Mouse (Mus musculus): ENCODE results near the gene Gm26602. TPM values are rescaled to one million over a fixed set of nuclear protein-coding genes. Genes with fewer than 3 reads are reported as not detected.

Gm26602 gene
- polyA plus RNA-seq, 1 experiment = not detected

DNA sequence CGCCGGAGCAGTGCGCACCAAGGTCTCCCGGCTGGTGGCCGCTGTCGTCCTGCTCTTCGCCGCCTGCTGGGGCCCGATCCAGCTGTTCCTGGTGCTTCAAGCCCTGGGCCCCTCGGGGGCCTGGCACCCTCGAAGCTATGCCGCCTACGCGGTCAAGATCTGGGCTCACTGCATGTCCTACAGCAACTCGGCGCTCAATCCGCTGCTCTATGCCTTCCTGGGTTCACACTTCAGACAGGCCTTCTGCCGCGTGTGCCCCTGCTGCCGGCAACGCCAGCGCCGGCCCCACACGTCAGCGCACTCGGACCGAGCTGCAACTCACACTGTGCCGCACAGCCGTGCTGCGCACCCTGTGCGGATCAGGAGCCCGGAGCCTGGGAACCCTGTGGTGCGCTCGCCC is 10.9 kb downstream of the Gm26602 start:
- TF ChIP-seq FLI1 (IDR thresholded peaks at IDR 0.05; ENCODE audit: low read length) (no peak), GATA1 (IDR thresholded peaks at IDR 0.05; ENCODE audit: borderline replicate concordance, low read length) (no peak)
- H3K36me3 ChIP-seq (replicated peaks; ENCODE audit: low read length) = peaks cover 19% of the 10 kb centered on the region
- H3K4me1 ChIP-seq = peaks cover 90% of the 10 kb centered on the region
- H3K9me3 ChIP-seq = 0 out of 2 replicates have a peak, but pooled peaks cover 6% of the 10 kb centered on the region
- H3K27me3 ChIP-seq (replicated peaks) = peaks cover 19% of the 10 kb centered on the region
- peak overlapping the region; percentile 35 for H3K4me3 ChIP-seq (replicated peaks)

- Histone ChIP-seq H3K36me3 (replicated peaks; ENCODE audit: low read length) (peaks cover 26% of the 10 kb centered on the region), H3K4me3 (replicated peaks) (peak overlapping the region; percentile 95), H3K4me1 (peaks cover 73% of the 10 kb centered on the region), H3K27me3 (replicated peaks) (peaks cover 15% of the 10 kb centered on the region), H3K9me3 (0 out of 2 replicates have a peak, but pooled peaks cover 6% of the 10 kb centered on the region)
- TF ChIP-seq FLI1 (IDR thresholded peaks at IDR 0.05; ENCODE audit: low read length) (no peak), GATA1 (IDR thresholded peaks at IDR 0.05; ENCODE audit: borderline replicate concordance, low read length) (no peak)
Measured at GRCm38 (mm10) chr10:79924998-79925784, 14.5 kb downstream of the Gm26602 start.

- Histone ChIP-seq H3K36me3 (replicated peaks; ENCODE audit: low read length) (peaks cover 33% of the 10 kb centered on the region), H3K4me1 (peaks cover 73% of the 10 kb centered on the region), H3K4me3 (replicated peaks) (peak overlapping the region; percentile 95), H3K27me3 (replicated peaks) (peaks cover 8% of the 10 kb centered on the region), H3K9me3 (0 out of 2 replicates have a peak, but pooled peaks cover 6% of the 10 kb centered on the region)
- TF ChIP-seq GATA1 (IDR thresholded peaks at IDR 0.05; ENCODE audit: borderline replicate concordance, low read length) (no peak), FLI1 (IDR thresholded peaks at IDR 0.05; ENCODE audit: low read length) (no peak)
Measured at GRCm38 (mm10) chr10:79925785-79926490, 15.3 kb downstream of the Gm26602 start.

GRCm38 (mm10) chr10:79926491-79927323 is 16.1 kb downstream of the Gm26602 start, which contains the start of gene Arid3a:
Gene Arid3a, plus strand, starts transcription at chr10:79927043.
- TF ChIP-seq GATA1 (IDR thresholded peaks at IDR 0.05; ENCODE audit: borderline replicate concordance, low read length) = no peak
- TF ChIP-seq FLI1 (IDR thresholded peaks at IDR 0.05; ENCODE audit: low read length) = no peak
- peaks cover under 1% of the 10 kb centered on the region for H3K27me3 ChIP-seq (replicated peaks)
- peak within 1 kb of the TSS; percentile 95 for H3K4me3 ChIP-seq (replicated peaks)
- H3K36me3 ChIP-seq (replicated peaks; ENCODE audit: low read length) = peaks cover 34% of the 10 kb centered on the region
- peaks cover 73% of the 10 kb centered on the region for H3K4me1 ChIP-seq
- 0 out of 2 replicates have a peak, but pooled peaks cover under 1% of the 10 kb centered on the region for H3K9me3 ChIP-seq

- peaks cover 76% of the 10 kb centered on the region for H3K4me1 ChIP-seq
- TF ChIP-seq GATA1 (IDR thresholded peaks at IDR 0.05; ENCODE audit: borderline replicate concordance, low read length) (no peak), FLI1 (IDR thresholded peaks at IDR 0.05; ENCODE audit: low read length) (no peak)
- no peaks in the 10 kb centered on the region for H3K9me3 ChIP-seq
- peaks cover 35% of the 10 kb centered on the region for H3K36me3 ChIP-seq (replicated peaks; ENCODE audit: low read length)
- no peaks in the 10 kb centered on the region for H3K27me3 ChIP-seq (replicated peaks)
- peak overlapping the region; percentile 95 for H3K4me3 ChIP-seq (replicated peaks)
Measured at GRCm38 (mm10) chr10:79927324-79928029, 16.8 kb downstream of the Gm26602 start.

DNA sequence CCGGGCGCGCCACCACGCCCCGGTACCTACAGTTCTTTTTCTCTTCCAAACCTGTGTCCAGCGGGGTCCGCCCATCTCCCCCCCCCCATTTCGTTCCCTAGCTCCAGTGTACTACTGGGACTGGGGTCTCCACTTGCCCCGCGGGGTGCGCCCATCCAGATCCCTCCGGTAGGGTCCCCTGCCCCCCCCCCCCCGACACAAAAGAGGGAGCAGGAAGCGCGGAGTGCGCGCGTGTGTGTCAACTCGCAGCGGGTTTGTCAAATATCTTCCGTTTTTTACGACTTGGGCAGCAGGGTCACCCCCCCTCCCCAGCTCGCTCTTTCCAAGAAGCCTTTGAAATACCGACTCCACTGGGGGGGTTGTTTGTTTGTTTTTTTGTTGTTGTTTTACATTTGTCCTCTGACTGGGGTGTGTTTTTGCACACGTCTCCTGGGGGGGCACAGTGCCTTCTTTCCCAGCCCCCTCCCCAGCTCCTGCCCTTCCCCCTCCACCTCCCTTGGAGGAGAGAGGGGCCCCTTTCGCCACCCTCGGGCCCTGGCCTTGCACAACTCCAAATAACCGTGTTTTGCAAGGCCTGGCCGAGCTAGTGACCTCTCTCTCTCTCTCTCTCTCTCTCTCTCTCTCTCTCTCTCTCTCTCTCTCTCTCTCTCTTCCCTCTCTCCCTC is 17.5 kb downstream of the Gm26602 start:
- H3K27me3 ChIP-seq (replicated peaks) = no peaks in the 10 kb centered on the region
- H3K9me3 ChIP-seq = no peaks in the 10 kb centered on the region
- peak overlapping the region; percentile 95 for H3K4me3 ChIP-seq (replicated peaks)
- TF ChIP-seq GATA1 (IDR thresholded peaks at IDR 0.05; ENCODE audit: borderline replicate concordance, low read length) (no peak), FLI1 (IDR thresholded peaks at IDR 0.05; ENCODE audit: low read length) (no peak)
- H3K4me1 ChIP-seq = peaks cover 76% of the 10 kb centered on the region
- peaks cover 37% of the 10 kb centered on the region for H3K36me3 ChIP-seq (replicated peaks; ENCODE audit: low read length)

GRCm38 (mm10) chr10:79928907-79929701 is 18.4 kb downstream of the Gm26602 start:
- Histone ChIP-seq H3K4me3 (replicated peaks) (peak overlapping the region; percentile 95), H3K36me3 (replicated peaks; ENCODE audit: low read length) (peaks cover 46% of the 10 kb centered on the region), H3K4me1 (peaks cover 76% of the 10 kb centered on the region)

More at GRCm38 (mm10) chr10:79928907-79929701, 18.4 kb downstream of the Gm26602 start:
- Histone ChIP-seq H3K27me3 (replicated peaks) (no peaks in the 10 kb centered on the region), H3K9me3 (no peaks in the 10 kb centered on the region)
- TF ChIP-seq FLI1 (IDR thresholded peaks at IDR 0.05; ENCODE audit: low read length) = no peak
- no peak for TF ChIP-seq GATA1 (IDR thresholded peaks at IDR 0.05; ENCODE audit: borderline replicate concordance, low read length)

Measured in megakaryocyte, embryonic 14.5 days (primary cell).